In the genomic region with DNA sequence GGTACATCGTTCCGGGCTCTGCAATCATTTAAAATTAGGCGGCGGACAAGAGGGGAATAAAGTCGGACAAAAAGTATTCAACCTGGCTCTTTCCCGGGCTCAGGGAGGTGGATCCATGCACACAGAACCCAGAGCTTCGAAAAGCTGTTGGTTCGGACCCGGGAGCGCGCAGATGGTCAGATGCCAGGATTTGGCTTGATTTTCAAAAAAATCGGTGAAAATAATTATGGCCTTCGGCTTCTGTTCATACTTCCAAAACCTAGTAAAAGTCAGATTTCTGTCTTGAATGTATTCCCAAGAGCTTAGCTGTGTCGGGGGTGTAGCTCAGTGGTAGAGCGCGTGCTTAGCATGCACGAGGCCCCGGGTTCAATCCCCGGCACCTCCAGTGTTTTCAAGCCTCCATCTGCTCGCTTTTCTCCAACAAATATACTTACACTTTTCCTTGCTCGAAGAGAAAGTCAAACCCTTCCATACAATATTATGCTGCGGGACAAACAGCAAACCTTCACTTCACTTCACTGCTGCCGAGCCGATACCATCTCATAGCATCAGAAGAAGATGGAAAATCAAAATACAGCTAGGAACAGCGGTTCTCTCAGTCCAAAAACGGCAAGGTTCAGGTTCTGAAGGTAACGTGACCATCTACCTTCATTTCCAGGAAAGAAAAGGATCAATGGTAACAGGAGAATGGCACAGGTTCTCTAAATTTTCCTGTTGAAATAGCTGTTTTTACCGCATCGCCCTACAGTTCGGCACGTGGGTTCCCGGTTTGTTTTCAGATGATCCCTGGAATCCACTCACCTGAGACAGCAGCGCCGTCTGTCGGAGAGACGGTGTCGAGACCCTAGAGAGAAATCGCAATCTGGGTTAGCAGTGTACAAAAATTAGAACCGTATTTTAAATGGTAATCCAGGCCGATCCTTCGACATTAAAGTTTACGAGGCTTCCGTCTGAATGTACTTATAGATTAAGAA, we compare ENCODE assay signal across 8 mouse cellular contexts. TPM values are rescaled to one million over a fixed set of nuclear protein-coding genes. Genes with fewer than 3 reads are reported as not detected.
A peak's percentile ranks its signal among the peaks of the same experiment; 100 is the strongest.
DNase-seq lines count a peak whose midpoint lies in the region; ATAC-seq lines count a peak whose summit lies in the region.

No protein-coding gene starts in this region.

- DNase-seq in adrenal gland, adult 18-20 months (ENCODE audit: low spot score in 2 of 2) = peak; percentile 73 to 89
- DNase-seq in embryo, embryonic 10.5 days (ENCODE audit: low spot score) = peak; percentile 95
- DNase-seq in gastrocnemius, postnatal 14 days = peak; percentile 57
- peak; percentile 77 to 82 for DNase-seq in left cerebral cortex, postnatal 10 days (ENCODE audit: extremely low spot score in 1 of 2, low spot score in 2 of 2)
- peak; percentile 85 to 89 for DNase-seq in right cerebral cortex, postnatal 10 days (ENCODE audit: low spot score in 2 of 2)
- DNase-seq in urinary bladder, postnatal 36 days (ENCODE audit: low spot score in 2 of 2) = peak; percentile 61 to 75

- intact Hi-C loops in gastrocnemius, postnatal 14 days (cut with DNase I; ENCODE audit: low total_unique reads) = no loop called here
- intact Hi-C loops in left cerebral cortex, postnatal 10 days (cut with DNase I) = loop anchor here (5.0 kb wide), 1 partner anchor 72 kb away; no protein-coding TSS in a partner anchor

- peak; percentile 66 for ATAC-seq in inflammation-experienced regulatory T-cells, adult 6 months
- ATAC-seq in megakaryocyte progenitor cell, adult 5-6 weeks (replicated peaks; ENCODE audit: poor library complexity) = peak; percentile 97

RNA-seq across cellular contexts. Expression of gene Trim27, which starts 54.8 kb away (rescaled TPM):
- total RNA-seq in adrenal gland, adult 18-20 months (2021) = 10 to 100 TPM; 45.3 to 49.9 TPM
- total RNA-seq in gastrocnemius, postnatal 14 days (2021) = 10 to 100 TPM; 22.2 to 26.4 TPM
- polyA plus RNA-seq in inflammation-experienced regulatory T-cells, adult 6 months (2017; shearing (Covaris generic)) = 10 to 100 TPM; 16.0 to 17.3 (median 16.3) TPM
- total RNA-seq in left cerebral cortex, postnatal 10 days (2021) = 10 to 100 TPM; 43.1 to 45.0 TPM
- total RNA-seq in megakaryocyte progenitor cell, adult 5-6 weeks (2015) = 108 and 116 TPM in 2 replicates
- 170 and 177 TPM in 2 replicates for total RNA-seq in megakaryocyte progenitor cell, adult 5-6 weeks (2017)

RNA-seq across cellular contexts. Expression of gene Gpx5, which starts 58.5 kb away (rescaled TPM):
- not detected for total RNA-seq in adrenal gland, adult 18-20 months (2021)
- not detected for total RNA-seq in gastrocnemius, postnatal 14 days (2021)
- not detected for polyA plus RNA-seq in inflammation-experienced regulatory T-cells, adult 6 months (2017; shearing (Covaris generic))
- total RNA-seq in left cerebral cortex, postnatal 10 days (2021) = not detected
- total RNA-seq in megakaryocyte progenitor cell, adult 5-6 weeks (2015) = not detected in 2 replicates
- total RNA-seq in megakaryocyte progenitor cell, adult 5-6 weeks (2017) = not detected in 2 replicates

Comparison
In these comparisons a context has a peak if more than half of its experiments do, and no peak if none do; other contexts are left out.
1. Peak in every context shown above with its lines: DNase-seq and ATAC-seq.